Mouse (Mus musculus) E14TG2a.4 (cell line): ENCODE measurements around the gene Adar.

Source experiments
- CTCF ChIP-seq: conservative IDR thresholded peaks from 2 replicates; pipeline ENCODE4 v1.5.1; 2014; ENCODE audit warnings: low read length
- POU5F1 ChIP-seq: IDR thresholded peaks from 2 replicates; pipeline ENCODE4 v1.6.1; 2014; ENCODE audit warnings: low read length, borderline replicate concordance

DNA sequence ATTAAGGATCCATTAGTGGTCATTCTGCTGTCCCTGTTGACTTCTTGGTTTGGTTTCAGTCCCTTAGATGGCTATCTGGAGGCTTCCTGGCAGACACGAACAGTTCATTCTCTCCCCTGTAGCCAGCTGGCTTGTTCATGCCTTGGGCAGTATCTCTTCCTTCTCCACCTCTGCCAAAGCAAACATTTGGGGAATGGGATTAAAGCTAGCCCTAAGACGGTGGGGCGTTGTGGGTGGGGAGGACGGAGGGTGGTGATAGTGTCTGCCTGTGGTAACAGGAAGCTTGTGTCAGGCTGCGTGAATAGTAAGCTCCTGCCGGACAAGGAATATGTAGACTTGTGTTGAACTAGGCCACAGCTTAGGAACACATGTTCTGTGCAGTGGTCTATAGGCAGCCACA is 43.5 kb upstream of the Adar start:
- no peak for TF ChIP-seq CTCF
- TF ChIP-seq POU5F1: no peak
